Mouse (Mus musculus): ENCODE measurements at regions not wholly inside any gene's neighbourhood (a gene's known extent, or its start where the extent isn't known, plus 50 kb on each side); places are given as distances from the start of the nearest gene placed in this dataset.

GRCm38 (mm10) chr8:128218886-128219285 lies 139.5 kb upstream of the Nrp1 start:
- no peaks in the 10 kb centered on the region for H3K9me3 ChIP-seq (ENCODE audit: control insufficient read depth, low read length)
- no peak overlapping the region for H3K9ac ChIP-seq
- no peak overlapping the region for H3K4me3 ChIP-seq (replicated peaks; ENCODE audit: low read length)
- H3K4me2 ChIP-seq (replicated peaks), result no peak overlapping the region
- WGBS, result 90% methylated on average over 2 of the region's 2 CpGs
- H3K36me3 ChIP-seq (replicated peaks; ENCODE audit: control insufficient read depth, insufficient read depth), result no peaks in the 10 kb centered on the region
- H3K4me1 ChIP-seq (replicated peaks; ENCODE audit: control insufficient read depth, insufficient read depth, low read length), result no peaks in the 10 kb centered on the region
- H3K27me3 ChIP-seq (ENCODE audit: control insufficient read depth, insufficient read depth, low read length), result no peaks in the 10 kb centered on the region
- no peak for ATAC-seq (ENCODE audit: low FRiP score)
- H3K27ac ChIP-seq, result no peak overlapping the region
- no peak for DNase-seq (ENCODE audit: low spot score)

DNA sequence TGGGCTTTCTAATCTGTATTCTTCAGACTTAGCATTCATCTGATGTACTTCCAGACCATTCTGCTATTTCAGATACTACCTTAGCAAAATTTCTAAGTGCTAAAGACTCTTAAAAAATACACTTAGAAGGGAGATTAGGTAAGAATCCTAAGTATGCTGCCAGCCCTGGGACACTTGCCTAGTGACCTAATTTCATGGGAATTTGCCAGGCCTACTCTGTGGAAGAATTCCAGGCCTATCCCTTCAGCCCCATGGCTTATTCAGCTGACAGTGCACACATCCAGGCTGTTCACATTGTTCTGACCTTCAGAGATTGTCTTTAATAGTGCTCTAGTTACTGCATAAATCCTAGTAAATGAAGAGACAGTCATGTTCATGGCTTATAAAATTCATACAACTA lies 138.9 kb upstream of the Nrp1 start:
- DNase-seq (ENCODE audit: low spot score), result no peak
- H3K9me3 ChIP-seq (ENCODE audit: control insufficient read depth, low read length), result no peaks in the 10 kb centered on the region
- no peaks in the 10 kb centered on the region for H3K4me1 ChIP-seq (replicated peaks; ENCODE audit: control insufficient read depth, insufficient read depth, low read length)
- no peaks in the 10 kb centered on the region for H3K27me3 ChIP-seq (ENCODE audit: control insufficient read depth, insufficient read depth, low read length)
- no peak overlapping the region for H3K4me3 ChIP-seq (replicated peaks; ENCODE audit: low read length)
- no peak for ATAC-seq (ENCODE audit: low FRiP score)
- H3K9ac ChIP-seq, result no peak overlapping the region
- H3K27ac ChIP-seq, result no peak overlapping the region
- no peak overlapping the region for H3K4me2 ChIP-seq (replicated peaks)
- H3K36me3 ChIP-seq (replicated peaks; ENCODE audit: control insufficient read depth, insufficient read depth), result no peaks in the 10 kb centered on the region

GRCm38 (mm10) chr8:128223092-128223491 lies 135.3 kb upstream of the Nrp1 start:
- Histone ChIP-seq H3K4me1 (replicated peaks; ENCODE audit: control insufficient read depth, insufficient read depth, low read length) (no peaks in the 10 kb centered on the region), H3K4me3 (replicated peaks; ENCODE audit: low read length) (no peak overlapping the region), H3K9ac (no peak overlapping the region), H3K9me3 (ENCODE audit: control insufficient read depth, low read length) (no peaks in the 10 kb centered on the region), H3K4me2 (replicated peaks) (no peak overlapping the region), H3K27me3 (ENCODE audit: control insufficient read depth, insufficient read depth, low read length) (no peaks in the 10 kb centered on the region), H3K36me3 (replicated peaks; ENCODE audit: control insufficient read depth, insufficient read depth) (no peaks in the 10 kb centered on the region), H3K27ac (no peak overlapping the region)
- 92% methylated on average over 1 of the region's 1 CpGs for WGBS
- ATAC-seq (ENCODE audit: low FRiP score), result no peak
- no peak for DNase-seq (ENCODE audit: low spot score)

GRCm38 (mm10) chr8:128223522-128223921 lies 134.9 kb upstream of the Nrp1 start:
- Histone ChIP-seq H3K27me3 (ENCODE audit: control insufficient read depth, insufficient read depth, low read length) (no peaks in the 10 kb centered on the region), H3K9ac (no peak overlapping the region), H3K9me3 (ENCODE audit: control insufficient read depth, low read length) (no peaks in the 10 kb centered on the region), H3K4me3 (replicated peaks; ENCODE audit: low read length) (no peak overlapping the region), H3K4me2 (replicated peaks) (no peak overlapping the region), H3K4me1 (replicated peaks; ENCODE audit: control insufficient read depth, insufficient read depth, low read length) (no peaks in the 10 kb centered on the region), H3K36me3 (replicated peaks; ENCODE audit: control insufficient read depth, insufficient read depth) (no peaks in the 10 kb centered on the region), H3K27ac (no peak overlapping the region)
- DNase-seq (ENCODE audit: low spot score), result no peak
- ATAC-seq (ENCODE audit: low FRiP score), result no peak

GRCm38 (mm10) chr8:128225123-128225522 lies 133.3 kb upstream of the Nrp1 start:
- Histone ChIP-seq H3K27ac (no peak overlapping the region), H3K27me3 (ENCODE audit: control insufficient read depth, insufficient read depth, low read length) (no peaks in the 10 kb centered on the region), H3K4me2 (replicated peaks) (no peak overlapping the region), H3K4me3 (replicated peaks; ENCODE audit: low read length) (no peak overlapping the region), H3K4me1 (replicated peaks; ENCODE audit: control insufficient read depth, insufficient read depth, low read length) (no peaks in the 10 kb centered on the region), H3K9ac (no peak overlapping the region), H3K9me3 (ENCODE audit: control insufficient read depth, low read length) (no peaks in the 10 kb centered on the region), H3K36me3 (replicated peaks; ENCODE audit: control insufficient read depth, insufficient read depth) (no peaks in the 10 kb centered on the region)
- WGBS, result 95% methylated on average over 2 of the region's 2 CpGs
- ATAC-seq (ENCODE audit: low FRiP score) (no peak), DNase-seq (ENCODE audit: low spot score) (no peak)

DNA sequence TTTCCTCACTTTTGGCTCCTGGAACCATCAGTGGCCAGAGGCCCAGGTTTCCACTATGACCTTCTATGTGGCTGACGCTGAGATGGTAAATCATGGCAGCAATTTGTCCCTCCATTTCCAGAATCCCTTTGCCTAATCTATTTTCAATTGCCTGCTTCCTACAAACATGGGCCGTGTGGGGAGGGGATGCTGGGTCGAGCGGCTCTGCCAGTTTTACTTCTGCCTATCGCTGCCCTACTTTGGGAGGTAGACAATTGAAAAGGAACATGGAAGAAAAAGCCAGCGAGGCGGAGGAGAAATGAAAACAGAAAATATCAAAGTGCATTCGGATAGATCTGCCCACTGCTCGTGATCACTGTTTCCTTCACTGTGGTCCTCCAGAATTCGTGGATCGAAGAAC lies 123.3 kb upstream of the Nrp1 start:
- H3K9ac ChIP-seq, result no peak overlapping the region
- no peak overlapping the region for H3K4me2 ChIP-seq (replicated peaks)
- no peak overlapping the region for H3K27ac ChIP-seq
- WGBS, result 91% methylated on average over 11 of the region's 11 CpGs
- no peaks in the 10 kb centered on the region for H3K36me3 ChIP-seq (replicated peaks; ENCODE audit: control insufficient read depth, insufficient read depth)
- no peaks in the 10 kb centered on the region for H3K4me1 ChIP-seq (replicated peaks; ENCODE audit: control insufficient read depth, insufficient read depth, low read length)
- H3K4me3 ChIP-seq (replicated peaks; ENCODE audit: low read length), result no peak overlapping the region
- no peaks in the 10 kb centered on the region for H3K9me3 ChIP-seq (ENCODE audit: control insufficient read depth, low read length)
- ATAC-seq (ENCODE audit: low FRiP score) (no peak), DNase-seq (ENCODE audit: low spot score) (no peak)
- no peaks in the 10 kb centered on the region for H3K27me3 ChIP-seq (ENCODE audit: control insufficient read depth, insufficient read depth, low read length)

GRCm38 (mm10) chr8:128235527-128235926 lies 122.9 kb upstream of the Nrp1 start:
- Histone ChIP-seq H3K9me3 (ENCODE audit: control insufficient read depth, low read length) (no peaks in the 10 kb centered on the region), H3K4me2 (replicated peaks) (no peak overlapping the region), H3K27ac (no peak overlapping the region), H3K4me3 (replicated peaks; ENCODE audit: low read length) (no peak overlapping the region), H3K36me3 (replicated peaks; ENCODE audit: control insufficient read depth, insufficient read depth) (no peaks in the 10 kb centered on the region), H3K9ac (no peak overlapping the region), H3K4me1 (replicated peaks; ENCODE audit: control insufficient read depth, insufficient read depth, low read length) (no peaks in the 10 kb centered on the region), H3K27me3 (ENCODE audit: control insufficient read depth, insufficient read depth, low read length) (no peaks in the 10 kb centered on the region)
- 82% methylated on average over 5 of the region's 5 CpGs for WGBS
- ATAC-seq (ENCODE audit: low FRiP score) (no peak), DNase-seq (ENCODE audit: low spot score) (no peak)

DNA sequence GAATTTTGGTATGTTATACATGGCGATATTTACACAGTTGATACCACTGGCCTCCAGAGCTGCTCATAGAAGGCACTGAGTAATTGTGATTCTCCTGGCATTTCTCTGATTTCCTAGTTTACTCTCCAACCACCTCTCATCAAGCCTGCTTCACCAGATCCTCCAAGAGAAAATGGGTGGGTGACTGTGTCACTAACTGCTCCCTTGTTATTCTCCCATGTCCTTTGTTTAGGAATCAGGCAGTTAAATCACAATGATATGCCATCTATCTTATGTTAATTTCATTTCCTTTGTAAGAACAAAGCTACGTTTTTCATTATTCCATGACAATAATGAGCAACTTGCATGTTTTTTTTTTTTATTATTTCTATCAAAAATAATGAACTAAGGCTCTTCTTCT lies 122.3 kb upstream of the Nrp1 start:
- ATAC-seq (ENCODE audit: low FRiP score) (no peak), DNase-seq (ENCODE audit: low spot score) (no peak)
- no peaks in the 10 kb centered on the region for H3K9me3 ChIP-seq (ENCODE audit: control insufficient read depth, low read length)
- H3K36me3 ChIP-seq (replicated peaks; ENCODE audit: control insufficient read depth, insufficient read depth), result no peaks in the 10 kb centered on the region
- H3K27me3 ChIP-seq (ENCODE audit: control insufficient read depth, insufficient read depth, low read length), result no peaks in the 10 kb centered on the region
- no peak overlapping the region for H3K9ac ChIP-seq
- no peak overlapping the region for H3K4me2 ChIP-seq (replicated peaks)
- no peaks in the 10 kb centered on the region for H3K4me1 ChIP-seq (replicated peaks; ENCODE audit: control insufficient read depth, insufficient read depth, low read length)
- WGBS, result 76% methylated on average over 2 of the region's 2 CpGs
- H3K27ac ChIP-seq, result no peak overlapping the region
- no peak overlapping the region for H3K4me3 ChIP-seq (replicated peaks; ENCODE audit: low read length)

- no peak overlapping the region for H3K27ac ChIP-seq
- 84% methylated on average over 2 of the region's 2 CpGs for WGBS
Observed at GRCm38 (mm10) chr8:128238948-128239347, 119.5 kb upstream of the Nrp1 start.

GRCm38 (mm10) chr8:128239783-128240182 lies 118.6 kb upstream of the Nrp1 start:
- Histone ChIP-seq H3K9ac (no peak overlapping the region), H3K27ac (no peak overlapping the region), H3K4me1 (replicated peaks; ENCODE audit: control insufficient read depth, insufficient read depth, low read length) (no peaks in the 10 kb centered on the region), H3K27me3 (ENCODE audit: control insufficient read depth, insufficient read depth, low read length) (no peaks in the 10 kb centered on the region), H3K9me3 (ENCODE audit: control insufficient read depth, low read length) (no peaks in the 10 kb centered on the region), H3K4me3 (replicated peaks; ENCODE audit: low read length) (no peak overlapping the region), H3K36me3 (replicated peaks; ENCODE audit: control insufficient read depth, insufficient read depth) (no peaks in the 10 kb centered on the region), H3K4me2 (replicated peaks) (no peak overlapping the region)
- ATAC-seq (ENCODE audit: low FRiP score) (no peak), DNase-seq (ENCODE audit: low spot score) (no peak)
- 75% methylated on average over 1 of the region's 1 CpGs for WGBS

More at GRCm38 (mm10) chr8:128238948-128239347, 119.5 kb upstream of the Nrp1 start:
- H3K4me3 ChIP-seq (replicated peaks; ENCODE audit: low read length), result no peak overlapping the region
- H3K36me3 ChIP-seq (replicated peaks; ENCODE audit: control insufficient read depth, insufficient read depth), result no peaks in the 10 kb centered on the region
- no peak for DNase-seq (ENCODE audit: low spot score)
- H3K4me2 ChIP-seq (replicated peaks), result no peak overlapping the region
- no peaks in the 10 kb centered on the region for H3K9me3 ChIP-seq (ENCODE audit: control insufficient read depth, low read length)
- H3K27me3 ChIP-seq (ENCODE audit: control insufficient read depth, insufficient read depth, low read length), result no peaks in the 10 kb centered on the region
- H3K9ac ChIP-seq, result no peak overlapping the region
- H3K4me1 ChIP-seq (replicated peaks; ENCODE audit: control insufficient read depth, insufficient read depth, low read length), result no peaks in the 10 kb centered on the region
- ATAC-seq (ENCODE audit: low FRiP score), result no peak

All from hindbrain, embryonic 14.5 days (tissue).